Mouse (Mus musculus): ENCODE results near the gene Gm47841. TPM values are rescaled to one million over a fixed set of nuclear protein-coding genes. Genes with fewer than 3 reads are reported as not detected.

Gm47841 gene
- polyA plus RNA-seq (2015; fragmentation: Nextera tagmentation; extraction: Ambion mirVana), result not detected in 2 replicates

GRCm38 (mm10) chr15:101047194-101047555 lies at the start of gene Gm47841:
TSS of gene Gm47841 (minus strand) at chr15:101047397.
- Histone ChIP-seq H3K9ac (peak within 1 kb of the TSS; percentile 40; the same call in 1 of the 2 replicates), H3K4me1 (peaks cover 14% of the 10 kb centered on the region), H3K4me3 (replicated peaks) (peak within 1 kb of the TSS; percentile 44), H3K4me2 (peak within 1 kb of the TSS; percentile 94), H3K9me3 (no peaks in the 10 kb centered on the region), H3K27me3 (replicated peaks) (peaks cover 57% of the 10 kb centered on the region), H3K27ac (no peak within 1 kb of the TSS), H3K36me3 (no peaks in the 10 kb centered on the region)
- no peak for ATAC-seq (ENCODE audit: insufficient read depth, low FRiP score, low read depth)
- 3% methylated on average over 23 of the region's 23 CpGs for WGBS

DNA sequence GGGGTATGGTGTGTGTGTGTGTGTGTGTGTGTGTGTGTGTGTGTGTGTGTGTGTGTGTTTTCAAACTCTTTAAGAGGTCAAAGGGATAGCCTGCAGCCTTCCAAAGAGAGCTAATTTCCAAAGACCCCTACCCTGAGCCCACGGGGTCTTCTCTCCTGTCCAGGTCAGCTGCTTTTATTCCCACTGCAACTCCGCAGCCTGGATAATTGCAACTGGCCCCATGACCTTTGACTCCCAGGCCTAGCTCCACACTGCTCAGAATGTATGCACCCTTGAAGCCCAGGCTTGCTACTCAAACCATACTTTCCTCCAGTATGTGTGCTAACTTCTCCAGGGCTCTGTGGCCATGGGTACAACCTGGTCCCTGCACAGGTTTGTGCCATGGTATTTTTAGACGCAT lies 48.2 kb upstream of the Gm47841 start:
- ATAC-seq (ENCODE audit: insufficient read depth, low FRiP score, low read depth), result no peak
- Histone ChIP-seq H3K9me3 (no peaks in the 10 kb centered on the region), H3K27ac (no peak overlapping the region), H3K9ac (no peak overlapping the region), H3K4me3 (replicated peaks) (no peak overlapping the region), H3K4me2 (no peak overlapping the region), H3K27me3 (replicated peaks) (0 out of 2 replicates have a peak, but pooled peaks cover 3% of the 10 kb centered on the region), H3K36me3 (no peaks in the 10 kb centered on the region), H3K4me1 (peaks cover 15% of the 10 kb centered on the region)
- WGBS, result 64% methylated on average over 3 of the region's 3 CpGs

- 57% methylated on average over 9 of the region's 9 CpGs for WGBS
- Histone ChIP-seq H3K4me1 (peaks cover 15% of the 10 kb centered on the region), H3K27ac (no peak overlapping the region), H3K4me2 (no peak overlapping the region), H3K4me3 (replicated peaks) (no peak overlapping the region), H3K9me3 (no peaks in the 10 kb centered on the region), H3K9ac (no peak overlapping the region), H3K36me3 (no peaks in the 10 kb centered on the region), H3K27me3 (replicated peaks) (0 out of 2 replicates have a peak, but pooled peaks cover 3% of the 10 kb centered on the region)
- no peak for ATAC-seq (ENCODE audit: insufficient read depth, low FRiP score, low read depth)
These were observed 47.8 kb upstream of the Gm47841 start for GRCm38 (mm10) chr15:101094979-101095378.

DNA sequence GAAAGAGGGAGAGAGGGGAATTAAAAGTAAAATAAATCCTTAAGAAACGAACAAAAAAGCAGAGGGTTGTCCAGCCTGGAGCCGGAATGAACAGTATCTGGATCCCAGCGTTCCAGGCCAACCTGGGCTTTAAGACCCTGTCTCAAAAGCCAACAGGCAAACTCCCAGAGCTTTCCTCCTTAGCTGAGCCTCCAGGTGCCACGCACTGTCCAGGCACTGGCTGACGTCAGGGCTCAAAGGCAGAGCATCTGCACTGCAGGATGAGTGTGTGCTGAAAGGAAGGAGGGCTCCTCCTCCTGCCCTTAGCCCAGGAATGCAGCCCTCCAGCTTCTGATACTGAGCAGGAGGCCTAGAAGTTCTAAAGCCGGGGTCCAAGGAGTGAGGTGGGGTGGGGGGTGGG lies 46.8 kb upstream of the Gm47841 start:
- Histone ChIP-seq H3K9ac (no peak overlapping the region), H3K36me3 (no peaks in the 10 kb centered on the region), H3K4me2 (no peak overlapping the region), H3K4me1 (peaks cover 15% of the 10 kb centered on the region), H3K4me3 (replicated peaks) (no peak overlapping the region), H3K27me3 (replicated peaks) (0 out of 2 replicates have a peak, but pooled peaks cover 2% of the 10 kb centered on the region), H3K27ac (no peak overlapping the region), H3K9me3 (no peaks in the 10 kb centered on the region)
- 56% methylated on average over 6 of the region's 6 CpGs for WGBS
- ATAC-seq (ENCODE audit: insufficient read depth, low FRiP score, low read depth), result no peak

DNA sequence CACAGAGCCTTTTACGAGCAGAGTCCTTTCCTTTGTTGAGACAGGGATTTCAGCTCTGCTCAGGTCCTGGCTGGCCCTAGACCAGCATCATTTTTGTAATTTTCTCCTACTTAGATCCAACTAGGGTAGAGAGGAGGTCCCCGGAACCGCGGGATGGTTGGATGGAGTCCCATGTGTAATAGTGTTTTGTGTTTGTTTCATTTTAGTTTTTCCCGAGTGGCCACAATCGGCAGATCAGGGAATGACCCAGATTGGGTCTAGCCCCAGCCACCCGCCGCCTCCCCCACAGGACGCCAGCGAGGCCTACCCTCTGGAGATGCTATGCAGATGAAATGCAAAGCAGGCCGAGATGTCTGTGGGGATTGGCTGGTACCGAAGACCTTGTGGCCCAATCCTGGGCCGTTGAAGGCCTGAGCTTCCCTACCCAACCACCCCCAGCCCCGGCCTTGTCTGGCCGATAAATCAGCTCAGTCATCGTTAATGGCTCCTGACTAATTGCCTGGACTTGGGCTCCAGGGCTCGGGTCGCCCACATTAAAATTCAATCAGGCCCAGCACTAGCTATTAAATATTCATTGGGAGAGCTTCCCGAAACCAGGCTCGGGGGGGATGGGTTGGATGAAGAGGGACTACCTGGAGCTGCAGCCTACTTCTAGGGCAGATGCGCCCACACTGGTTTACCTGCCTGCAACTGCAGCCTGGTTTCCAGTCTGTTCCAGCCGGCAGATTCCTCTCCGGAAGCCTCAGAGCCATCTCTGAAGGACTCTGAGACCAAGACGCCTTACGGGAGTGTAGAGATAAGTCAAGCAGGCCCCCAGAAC lies 45.8 kb upstream of the Gm47841 start:
- WGBS, result 37% methylated on average over 25 of the region's 25 CpGs
- H3K9me3 ChIP-seq, result no peaks in the 10 kb centered on the region
- no peak overlapping the region for H3K27ac ChIP-seq
- no peaks in the 10 kb centered on the region for H3K27me3 ChIP-seq (replicated peaks)
- H3K4me3 ChIP-seq (replicated peaks), result no peak overlapping the region
- H3K9ac ChIP-seq, result no peak overlapping the region
- H3K4me1 ChIP-seq, result peaks cover 13% of the 10 kb centered on the region
- H3K36me3 ChIP-seq, result no peaks in the 10 kb centered on the region
- peak overlapping the region; percentile 17 for H3K4me2 ChIP-seq
- ATAC-seq (ENCODE audit: insufficient read depth, low FRiP score, low read depth), result no peak

DNA sequence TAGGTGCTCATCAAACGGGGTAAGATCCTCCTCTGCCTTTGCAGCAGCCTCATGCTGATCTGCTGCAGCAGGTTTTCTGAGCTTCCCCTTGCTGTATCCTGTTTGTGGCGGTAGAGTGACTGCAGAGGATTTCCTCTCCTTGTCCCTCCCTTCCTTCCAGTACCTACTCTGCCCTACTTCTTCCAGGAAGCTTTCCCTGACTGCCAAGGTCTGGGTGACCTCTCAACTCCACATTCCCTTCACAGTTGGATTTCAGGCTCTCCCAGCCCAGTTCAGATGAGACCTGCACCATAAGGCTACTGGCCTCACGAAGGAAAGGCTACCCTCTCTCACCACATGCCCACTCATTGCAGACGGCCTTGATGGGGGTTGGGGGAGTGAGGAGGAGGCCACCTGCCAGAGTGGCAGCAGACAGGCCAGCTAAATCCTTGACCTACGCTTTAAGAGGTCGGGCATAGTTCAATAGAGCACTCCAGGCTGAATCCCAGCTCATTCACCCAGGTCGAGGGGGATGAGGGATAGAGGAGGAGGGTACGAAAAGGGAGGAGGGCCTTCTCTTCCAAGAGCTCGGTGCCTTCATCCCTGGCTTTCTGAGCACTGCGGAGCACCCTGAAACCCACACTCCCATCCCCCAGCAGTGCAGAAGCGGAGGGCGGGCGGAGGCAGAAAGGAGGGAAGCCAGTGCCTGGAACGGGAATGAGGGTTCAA lies 45.1 kb upstream of the Gm47841 start:
- Histone ChIP-seq H3K4me1 (peaks cover 9% of the 10 kb centered on the region; the same call in 1 of the 2 replicates), H3K27ac (no peak overlapping the region), H3K27me3 (replicated peaks) (no peaks in the 10 kb centered on the region), H3K9ac (no peak overlapping the region), H3K4me3 (replicated peaks) (no peak overlapping the region), H3K4me2 (no peak overlapping the region), H3K9me3 (no peaks in the 10 kb centered on the region), H3K36me3 (no peaks in the 10 kb centered on the region)
- ATAC-seq (ENCODE audit: insufficient read depth, low FRiP score, low read depth), result no peak
- WGBS, result 41% methylated on average over 14 of the region's 14 CpGs

DNA sequence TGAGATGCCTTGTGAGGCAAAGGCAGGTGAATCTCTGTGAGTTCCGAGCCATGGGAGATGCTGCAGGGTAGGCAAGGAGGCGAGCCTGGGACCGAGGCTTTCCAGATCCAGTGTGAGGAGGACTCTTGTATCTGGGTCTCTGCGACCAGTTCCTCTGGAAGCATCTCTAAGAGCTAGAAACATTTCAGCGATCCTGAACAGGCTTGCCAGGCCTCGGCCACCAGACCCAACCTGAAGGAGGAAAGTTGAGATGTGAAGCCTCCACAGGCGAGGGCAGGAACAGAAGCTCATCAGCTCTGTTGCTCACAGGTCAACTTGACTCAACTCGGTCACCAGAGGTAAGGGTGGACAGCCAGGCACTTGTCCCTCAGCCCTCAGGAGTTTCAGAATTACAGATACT lies 44.4 kb upstream of the Gm47841 start:
- Histone ChIP-seq H3K4me3 (replicated peaks) (no peak overlapping the region), H3K27me3 (replicated peaks) (no peaks in the 10 kb centered on the region), H3K9ac (no peak overlapping the region), H3K27ac (no peak overlapping the region), H3K36me3 (no peaks in the 10 kb centered on the region), H3K9me3 (no peaks in the 10 kb centered on the region), H3K4me1 (peaks cover 9% of the 10 kb centered on the region; the same call in 1 of the 2 replicates), H3K4me2 (no peak overlapping the region)
- 91% methylated on average over 8 of the region's 8 CpGs for WGBS
- ATAC-seq (ENCODE audit: insufficient read depth, low FRiP score, low read depth), result no peak

GRCm38 (mm10) chr15:101088291-101088690 lies 41.1 kb upstream of the Gm47841 start:
- Histone ChIP-seq H3K4me2 (no peak overlapping the region), H3K4me3 (replicated peaks) (no peak overlapping the region)
- 68% methylated on average over 4 of the region's 4 CpGs for WGBS

GRCm38 (mm10) chr15:101086956-101087355 lies 39.8 kb upstream of the Gm47841 start:
- peaks cover 7% of the 10 kb centered on the region for H3K4me1 ChIP-seq
- H3K27ac ChIP-seq, result no peak overlapping the region
- no peak overlapping the region for H3K4me3 ChIP-seq (replicated peaks)
- H3K9ac ChIP-seq, result no peak overlapping the region
- no peak overlapping the region for H3K4me2 ChIP-seq
- no peak for ATAC-seq (ENCODE audit: insufficient read depth, low FRiP score, low read depth)
- H3K9me3 ChIP-seq, result no peaks in the 10 kb centered on the region
- no peaks in the 10 kb centered on the region for H3K36me3 ChIP-seq
- WGBS, result 64% methylated on average over 3 of the region's 3 CpGs
- H3K27me3 ChIP-seq (replicated peaks), result no peaks in the 10 kb centered on the region

More at GRCm38 (mm10) chr15:101088291-101088690, 41.1 kb upstream of the Gm47841 start:
- H3K27me3 ChIP-seq (replicated peaks), result no peaks in the 10 kb centered on the region
- no peak for ATAC-seq (ENCODE audit: insufficient read depth, low FRiP score, low read depth)
- no peaks in the 10 kb centered on the region for H3K9me3 ChIP-seq
- no peak overlapping the region for H3K9ac ChIP-seq
- H3K36me3 ChIP-seq, result no peaks in the 10 kb centered on the region
- H3K27ac ChIP-seq, result no peak overlapping the region
- H3K4me1 ChIP-seq, result peaks cover 9% of the 10 kb centered on the region; the same call in 1 of the 2 replicates

GRCm38 (mm10) chr15:101086451-101086850 lies 39.3 kb upstream of the Gm47841 start:
- Histone ChIP-seq H3K36me3 (no peaks in the 10 kb centered on the region), H3K4me1 (peaks cover 7% of the 10 kb centered on the region), H3K27me3 (replicated peaks) (no peaks in the 10 kb centered on the region), H3K4me2 (no peak overlapping the region), H3K9me3 (no peaks in the 10 kb centered on the region), H3K4me3 (replicated peaks) (no peak overlapping the region), H3K9ac (no peak overlapping the region), H3K27ac (no peak overlapping the region)
- ATAC-seq (ENCODE audit: insufficient read depth, low FRiP score, low read depth), result no peak
- 61% methylated on average over 9 of the region's 9 CpGs for WGBS

DNA sequence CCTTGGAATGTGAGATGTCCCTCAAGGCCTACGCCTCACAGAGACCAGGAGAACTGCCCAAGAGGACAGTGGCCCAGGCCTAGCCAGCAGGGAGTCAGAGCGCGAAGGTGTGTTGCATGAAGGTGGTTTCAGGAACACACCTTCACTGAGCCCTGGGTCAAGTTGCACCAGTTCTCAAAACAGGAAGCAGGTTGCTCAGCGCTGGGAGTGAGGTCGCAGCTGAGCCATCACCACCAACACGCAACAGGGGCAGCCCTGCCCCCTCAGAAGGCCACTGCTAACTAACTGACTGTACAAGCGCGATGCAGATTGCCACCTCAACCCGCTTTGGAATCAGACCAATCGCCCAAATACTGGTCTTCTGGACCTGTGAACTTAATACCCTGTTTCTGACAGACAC lies 37.3 kb upstream of the Gm47841 start:
- H3K36me3 ChIP-seq, result no peaks in the 10 kb centered on the region
- WGBS, result 67% methylated on average over 10 of the region's 10 CpGs
- no peak overlapping the region for H3K4me2 ChIP-seq
- ATAC-seq (ENCODE audit: insufficient read depth, low FRiP score, low read depth), result no peak
- H3K4me1 ChIP-seq, result peaks cover 10% of the 10 kb centered on the region
- no peak overlapping the region for H3K27ac ChIP-seq
- H3K27me3 ChIP-seq (replicated peaks), result no peaks in the 10 kb centered on the region
- H3K9ac ChIP-seq, result no peak overlapping the region
- H3K4me3 ChIP-seq (replicated peaks), result no peak overlapping the region
- H3K9me3 ChIP-seq, result no peaks in the 10 kb centered on the region

DNA sequence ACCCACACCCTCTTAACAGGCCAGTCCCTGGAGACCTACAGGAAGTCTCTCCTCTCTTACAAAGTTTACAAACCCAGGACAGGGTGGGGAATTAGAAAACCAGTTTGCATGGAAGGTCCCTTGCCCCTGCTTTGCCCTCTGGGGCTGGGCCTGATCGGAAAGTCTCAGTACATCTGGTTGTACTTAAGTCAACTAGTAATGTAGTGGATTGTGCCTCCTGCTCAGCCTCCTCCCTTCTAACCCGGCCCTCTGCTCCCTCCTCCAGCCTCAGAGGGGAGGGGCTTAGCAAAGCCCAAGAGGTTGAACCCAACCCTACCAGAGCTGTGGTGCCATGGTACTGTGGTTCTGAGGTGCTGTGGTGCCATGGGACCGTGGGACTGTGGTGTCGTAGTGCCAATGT lies 35.0 kb upstream of the Gm47841 start:
- no peak overlapping the region for H3K4me3 ChIP-seq (replicated peaks)
- H3K9me3 ChIP-seq, result no peaks in the 10 kb centered on the region
- no peaks in the 10 kb centered on the region for H3K36me3 ChIP-seq
- peaks cover 18% of the 10 kb centered on the region for H3K4me1 ChIP-seq
- H3K4me2 ChIP-seq, result no peak overlapping the region
- H3K27ac ChIP-seq, result peak overlapping the region; percentile 9; the same call in 1 of the 2 replicates
- H3K9ac ChIP-seq, result no peak overlapping the region
- H3K27me3 ChIP-seq (replicated peaks), result no peaks in the 10 kb centered on the region
- ATAC-seq (ENCODE audit: insufficient read depth, low FRiP score, low read depth), result peak; percentile 21; the same call in 1 of the 2 replicates
- WGBS, result 40% methylated on average over 4 of the region's 4 CpGs
